Mouse (Mus musculus) inflammation-experienced regulatory T-cells, adult 6 months (primary cell): ENCODE measurements around the gene Rgs11. TPM values are rescaled to one million over a fixed set of nuclear protein-coding genes. Genes with fewer than 3 reads are reported as not detected.
A peak's percentile ranks its signal among the peaks of the same experiment; 100 is the strongest.
"Not testable (repeated sequence)": the region's sequence is repeated elsewhere in the genome, so short reads cannot be mapped to it uniquely, and the experiment has no call there.

Experiments used
- ATAC-seq: one replicate; pipeline ENCODE4 v1.8.0; 2017
- polyA plus RNA-seq, 3 experiments: library from polyadenylated mRNA; unstranded; fragments of 100-300 nt; shearing (Covaris generic); gene quantifications; one replicate each; pipeline ENCODE4 v1.2.1; 2017

Gene Rgs11
- polyA plus RNA-seq: 10 to 100 TPM in 1 of 3 experiments, 1 to 10 TPM in 2; 4.7 to 12.3 (median 6.2) TPM

- ATAC-seq: peak; percentile 52
Observed at GRCm38 (mm10) chr17:26202737-26203136, at the start of gene Rgs11. Gene Rgs11, plus strand, starts transcription at chr17:26202951.

GRCm38 (mm10) chr17:26162736-26163135, 40.0 kb upstream of the Rgs11 start:
- no peak for ATAC-seq

- ATAC-seq: peak; percentile 94
Observed at GRCm38 (mm10) chr17:26168039-26168438, 34.7 kb upstream of the Rgs11 start.

- ATAC-seq: not testable (repeated sequence)
Observed at GRCm38 (mm10) chr17:26175248-26175647, 27.5 kb upstream of the Rgs11 start.

- no peak for ATAC-seq
Observed at GRCm38 (mm10) chr17:26178611-26179010, 24.1 kb upstream of the Rgs11 start.

GRCm38 (mm10) chr17:26181179-26181578, 21.6 kb upstream of the Rgs11 start:
- ATAC-seq: no peak

GRCm38 (mm10) chr17:26187592-26187991, 15.2 kb upstream of the Rgs11 start:
- ATAC-seq: no peak

- no peak for ATAC-seq
Observed at GRCm38 (mm10) chr17:26188091-26188805, 14.5 kb upstream of the Rgs11 start.

- ATAC-seq: not testable (repeated sequence)
Observed at GRCm38 (mm10) chr17:26191486-26191885, 11.3 kb upstream of the Rgs11 start.

GRCm38 (mm10) chr17:26192481-26193190, 10.1 kb upstream of the Rgs11 start:
- ATAC-seq: no peak

GRCm38 (mm10) chr17:26198892-26199291, 3.9 kb upstream of the Rgs11 start, which contains the start of gene Pdia2:
Gene Pdia2, minus strand, starts transcription at chr17:26199087.
- no peak for ATAC-seq

- ATAC-seq: no peak
Observed at GRCm38 (mm10) chr17:26200831-26201705, 1.7 kb upstream of the Rgs11 start.

- no peak for ATAC-seq
Observed at GRCm38 (mm10) chr17:26201998-26202397, 753 bp upstream of the Rgs11 start.

- peak; percentile 39 for ATAC-seq
Observed at GRCm38 (mm10) chr17:26203321-26203811, 615 bp downstream of the Rgs11 start.

- no peak for ATAC-seq
Observed at GRCm38 (mm10) chr17:26204766-26205165, 2.0 kb downstream of the Rgs11 start.

GRCm38 (mm10) chr17:26206392-26206791, 3.6 kb downstream of the Rgs11 start:
- ATAC-seq: no peak

GRCm38 (mm10) chr17:26207686-26208085, 4.9 kb downstream of the Rgs11 start, which contains the start of gene Arhgdig:
Gene Arhgdig, minus strand, starts transcription at chr17:26207786.
- ATAC-seq: no peak

GRCm38 (mm10) chr17:26212241-26212640, 9.5 kb downstream of the Rgs11 start:
- ATAC-seq: no peak

- no peak for ATAC-seq
Observed at GRCm38 (mm10) chr17:26212681-26213080, 9.9 kb downstream of the Rgs11 start.

GRCm38 (mm10) chr17:26221508-26221907, 18.8 kb downstream of the Rgs11 start:
- ATAC-seq: no peak

GRCm38 (mm10) chr17:26225150-26225549, 22.4 kb downstream of the Rgs11 start:
- ATAC-seq: no peak

GRCm38 (mm10) chr17:26229776-26230175, 27.0 kb downstream of the Rgs11 start:
- ATAC-seq: no peak

GRCm38 (mm10) chr17:26231156-26231555, 28.4 kb downstream of the Rgs11 start:
- no peak for ATAC-seq
